Comparison of ENCODE assay signal across 20 mouse cellular contexts in the genomic region with DNA sequence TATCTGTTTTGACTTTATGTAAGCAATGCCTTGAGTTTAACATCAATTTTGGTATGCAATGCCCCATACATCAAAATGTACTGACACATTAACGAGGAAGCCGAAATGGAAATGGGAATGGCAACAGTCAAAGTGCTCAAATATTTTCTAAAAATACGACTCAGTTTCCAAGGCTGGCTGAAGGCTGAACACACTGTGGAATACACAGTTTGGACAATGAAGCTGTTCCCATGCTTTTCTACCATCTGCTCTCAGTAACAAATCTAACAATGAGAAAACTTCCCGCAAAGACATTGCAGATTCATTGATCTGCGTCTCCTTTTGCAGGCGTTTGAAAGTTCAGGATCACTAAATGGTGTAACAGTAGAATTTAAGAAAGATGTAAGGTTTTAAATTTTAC.
"Had no signal": no experiment of that assay in that cellular context is flagged by ENCODE, and none has a peak within 500 bp of the region (broad histone marks: within the 10 kb centered on the region; RNA-seq: fewer than 3 reads in every experiment).

No protein-coding gene starts in this region.

- ATAC-seq: liver, postnatal 0 days had no signal

- H3K27me3 ChIP-seq: lung, embryonic 15.5 days; stomach, embryonic 15.5 days had no signal

- H3K9me3 ChIP-seq: lung, embryonic 15.5 days; stomach, embryonic 15.5 days had no signal

- H3K4me1 ChIP-seq: lung, embryonic 15.5 days; stomach, embryonic 15.5 days had no signal

- H3K27ac ChIP-seq: layer of hippocampus, adult 2 months; left cerebral cortex, adult 2 months; liver, embryonic 14.5 days; lung, embryonic 15.5 days; stomach, embryonic 15.5 days had no signal

- H3K4me3 ChIP-seq: layer of hippocampus, adult 2 months; left cerebral cortex, adult 2 months; lung, embryonic 15.5 days; stomach, embryonic 15.5 days had no signal

- DNase-seq: kidney, adult 11 months; kidney, adult 8-10 months; kidney, postnatal 25 days; layer of hippocampus, adult 9-11 months; layer of hippocampus, postnatal 36 days; liver, postnatal 0 days; lung, postnatal 14 days; lung, postnatal 4 days; midbrain, embryonic 14.5 days; right cerebral cortex, adult 18-20 months; right cerebral cortex, postnatal 14 days; right cerebral cortex, postnatal 4 days; thymus, adult 18-20 months; thymus, postnatal 36 days had no signal

- H3K36me3 ChIP-seq: lung, embryonic 15.5 days; stomach, embryonic 15.5 days had no signal

- H3K4me2 ChIP-seq: lung, embryonic 15.5 days; midbrain, embryonic 11.5 days; stomach, embryonic 15.5 days had no signal

- H3K9ac ChIP-seq: liver, embryonic 14.5 days; liver, postnatal 0 days; lung, embryonic 15.5 days; stomach, embryonic 15.5 days had no signal
